ENCODE assay signal across 9 mouse cellular contexts in genomic region chr3:66219655-66220191, GRCm38 (mm10). TPM values are rescaled to one million over a fixed set of nuclear protein-coding genes. Genes with fewer than 3 reads are reported as not detected.
A peak's percentile ranks its signal among the peaks of the same experiment; 100 is the strongest.
DNase-seq lines count a peak whose midpoint lies in the region; ATAC-seq lines count a peak whose summit lies in the region.
"Had no signal": no experiment of that assay in that cellular context is flagged by ENCODE, and none has a peak within 500 bp of the region (broad histone marks: within the 10 kb centered on the region; RNA-seq: fewer than 3 reads in every experiment).

Gene Ptx3, plus strand, starts transcription at chr3:66219910.

- no peak for ATAC-seq in embryonic facial prominence, embryonic 15.5 days (ENCODE audit: insufficient number of reproducible peaks, low FRiP score, low TSS enrichment, low read depth)
- 0 out of 2 replicates have a peak, but pooled peaks have one; percentile 16 for ATAC-seq in intestine, embryonic 15.5 days
- no peak for ATAC-seq in erythroid progenitor cell, adult 5-6 weeks (replicated peaks; ENCODE audit: low FRiP score, poor library complexity, severe bottlenecking)

- peak within 1 kb of the TSS; percentile 57 for H3K9ac ChIP-seq in embryonic facial prominence, embryonic 15.5 days
- peak within 1 kb of the TSS; percentile 49 for H3K9ac ChIP-seq in intestine, embryonic 15.5 days

- H3K36me3 ChIP-seq in embryonic facial prominence, embryonic 15.5 days, result no peaks in the 10 kb centered on the region
- no peaks in the 10 kb centered on the region for H3K36me3 ChIP-seq in intestine, embryonic 15.5 days

- no peaks in the 10 kb centered on the region for H3K27me3 ChIP-seq in embryonic facial prominence, embryonic 15.5 days
- H3K27me3 ChIP-seq in intestine, embryonic 15.5 days (replicated peaks), result peaks cover 6% of the 10 kb centered on the region; the same call in 1 of the 2 replicates

- H3K4me2 ChIP-seq in embryonic facial prominence, embryonic 15.5 days (replicated peaks), result peak within 1 kb of the TSS; percentile 95
- H3K4me2 ChIP-seq in intestine, embryonic 15.5 days (replicated peaks), result peak within 1 kb of the TSS; percentile 99

- peak within 1 kb of the TSS; percentile 57 for H3K4me3 ChIP-seq in embryonic facial prominence, embryonic 15.5 days (replicated peaks)
- peak within 1 kb of the TSS; percentile 52 for H3K4me3 ChIP-seq in intestine, embryonic 15.5 days (replicated peaks)
- H3K4me3 ChIP-seq: erythroblast, embryonic 14.5 days had no signal

- H3K4me1 ChIP-seq in embryonic facial prominence, embryonic 15.5 days, result peaks cover 12% of the 10 kb centered on the region
- H3K4me1 ChIP-seq in intestine, embryonic 15.5 days (replicated peaks), result 0 out of 2 replicates have a peak, but pooled peaks cover 3% of the 10 kb centered on the region

- H3K9me3 ChIP-seq in embryonic facial prominence, embryonic 15.5 days (replicated peaks), result no peaks in the 10 kb centered on the region
- H3K9me3 ChIP-seq in intestine, embryonic 15.5 days, result no peaks in the 10 kb centered on the region

- peak; percentile 3 for DNase-seq in ovary, postnatal 36 days (ENCODE audit: low spot score)
- no peak for DNase-seq in ovary, postnatal 14 days (ENCODE audit: low spot score)
- DNase-seq in neural tube, embryonic 10.5 days (ENCODE audit: extremely low spot score, low spot score), result peak; percentile 57
- no peak for DNase-seq in natural killer cell, adult 2 months (ENCODE audit: low spot score in 2 of 2)
- no peak for DNase-seq in lung, adult 18-20 months

- 4% methylated on average over 20 of the region's 20 CpGs for WGBS in embryonic facial prominence, embryonic 15.5 days
- 6% methylated on average over 20 of the region's 20 CpGs for WGBS in intestine, embryonic 15.5 days

- H3K27ac ChIP-seq in embryonic facial prominence, embryonic 15.5 days (replicated peaks), result peak within 1 kb of the TSS; percentile 79
- no peak within 1 kb of the TSS for H3K27ac ChIP-seq in intestine, embryonic 15.5 days

RNA-seq across cellular contexts. Expression of gene Ptx3, which starts in this region (rescaled TPM):
- 21.6 and 24.1 TPM in 2 replicates for polyA plus RNA-seq in embryonic facial prominence, embryonic 15.5 days (2015; fragmentation: Nextera tagmentation; extraction: Ambion mirVana)
- 4.7 and 5.3 TPM in 2 replicates for polyA plus RNA-seq in intestine, embryonic 15.5 days (2015; fragmentation: Nextera tagmentation; extraction: Ambion mirVana)
- not detected in 2 replicates for total RNA-seq in erythroid progenitor cell, adult 5-6 weeks (2015; ENCODE audit: low replicate concordance)
- not detected in 2 replicates for total RNA-seq in erythroid progenitor cell, adult 5-6 weeks (2017; ENCODE audit: low replicate concordance)
- polyA plus RNA-seq: erythroblast, embryonic 14.5 days had no signal

Comparison
In these comparisons a context has a peak if more than half of its experiments do, and no peak if none do; other contexts are left out.
1. DNase-seq: peak in ovary, postnatal 36 days (single experiment) and neural tube, embryonic 10.5 days (single experiment); none in ovary, postnatal 14 days (single experiment), natural killer cell, adult 2 months (0 of 2) and lung, adult 18-20 months (0 of 2).